16 mouse cellular contexts compared by ENCODE assay signal in the genomic region with DNA sequence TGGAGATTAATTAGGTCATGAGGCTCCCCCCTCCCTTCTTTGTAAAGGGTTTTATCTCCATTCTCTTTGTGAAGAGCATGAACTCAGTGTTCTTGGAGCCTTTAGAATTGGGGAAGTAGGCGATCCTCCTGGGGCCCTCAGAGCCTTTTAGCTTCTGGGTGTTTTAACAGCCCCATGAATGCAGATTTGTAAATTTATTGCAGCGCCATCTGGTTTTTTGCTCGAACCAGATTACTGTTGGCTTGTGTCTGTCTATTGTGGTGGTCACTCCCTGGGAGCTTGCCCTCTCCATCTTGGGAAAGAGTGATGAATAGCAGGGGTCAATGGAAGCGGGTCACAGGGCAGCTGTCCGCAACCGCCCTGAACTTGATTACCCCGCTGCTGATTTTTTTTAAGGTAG.
A peak's percentile ranks its signal among the peaks of the same experiment; 100 is the strongest.
DNase-seq lines count a peak whose midpoint lies in the region; ATAC-seq and TF ChIP-seq lines count a peak whose summit lies in the region.
"Had no signal": no experiment of that assay in that cellular context is flagged by ENCODE, and none has a peak within 500 bp of the region (broad histone marks: within the 10 kb centered on the region; RNA-seq: fewer than 3 reads in every experiment).

No protein-coding gene starts in this region.

- intact Hi-C loops in left cerebral cortex, postnatal 4 days (cut with DNase I), result no loop called here
- intact Hi-C loops in left cerebral cortex, postnatal 10 days (cut with DNase I), result no loop called here

- H3K79me2 ChIP-seq in CH12.LX (replicated peaks; ENCODE audit: control insufficient read depth, extremely low read depth, insufficient read depth, poor library complexity, severe bottlenecking), result no peaks in the 10 kb centered on the region

- in situ Hi-C loops in CH12.LX (cut with MboI; ENCODE audit: low pct_ligation_motif_present, low pct_unique_long_range_greater_than_20kb, low sequenced_read_pairs), result no loop called here

- no peak for TF ChIP-seq EP300 in CH12.LX (IDR thresholded peaks at IDR 0.05; ENCODE audit: low read length)

- TF ChIP-seq CTCF in CH12.LX (conservative IDR thresholded peaks at IDR 0.05 in 1 of 2, IDR thresholded peaks at IDR 0.05 in 1 of 2; ENCODE audit: low read depth in 2 of 2, low read length in 2 of 2), result no peak

- ATAC-seq in forebrain, embryonic 15.5 days (replicated peaks), result no peak
- ATAC-seq in hindbrain, embryonic 12.5 days (ENCODE audit: low FRiP score), result no peak
- ATAC-seq in hindbrain, embryonic 14.5 days (ENCODE audit: low FRiP score), result no peak
- ATAC-seq: activated CD4-positive, CD25-positive, alpha-beta regulatory T cell, adult 4 months had no signal

- no peak for TF ChIP-seq POLR2A in CH12.LX (IDR thresholded peaks at IDR 0.05; ENCODE audit: low read depth, low read length)

- no peak overlapping the region for H3K27ac ChIP-seq in forebrain, embryonic 10.5 days
- H3K27ac ChIP-seq in forebrain, embryonic 15.5 days (replicated peaks), result no peak overlapping the region
- 0 out of 2 replicates have a peak overlapping the region, but pooled peaks have one; percentile 17 for H3K27ac ChIP-seq in hindbrain, embryonic 12.5 days
- no peak overlapping the region for H3K27ac ChIP-seq in hindbrain, embryonic 14.5 days
- no peak overlapping the region for H3K27ac ChIP-seq in CH12.LX (ENCODE audit: insufficient read depth, low read depth)
- no peak overlapping the region for H3K27ac ChIP-seq in embryonic facial prominence, embryonic 10.5 days (replicated peaks)
- H3K27ac ChIP-seq: embryonic facial prominence, embryonic 12.5 days; forebrain, embryonic 12.5 days; limb, embryonic 15.5 days had no signal

- no peak overlapping the region for H3K4me2 ChIP-seq in forebrain, embryonic 15.5 days (replicated peaks)
- no peak overlapping the region for H3K4me2 ChIP-seq in hindbrain, embryonic 12.5 days (replicated peaks)
- no peak overlapping the region for H3K4me2 ChIP-seq in hindbrain, embryonic 14.5 days (replicated peaks)
- H3K4me2 ChIP-seq in CH12.LX (ENCODE audit: insufficient read depth, low read depth, poor library complexity, severe bottlenecking), result no peak overlapping the region
- H3K4me2 ChIP-seq: embryonic facial prominence, embryonic 12.5 days; forebrain, embryonic 12.5 days; limb, embryonic 15.5 days; lung, embryonic 14.5 days had no signal

- dilution Hi-C loops in CH12.LX (cut with MboI; ENCODE audit: extremely low pct_ligation_motif_present, extremely low pct_unique_long_range_greater_than_20kb, low sequenced_read_pairs), result no loop called here

- no peak for TF ChIP-seq RAD21 in CH12.LX (IDR thresholded peaks at IDR 0.05; ENCODE audit: low read depth, low read length)

- H3K9ac ChIP-seq in forebrain, embryonic 15.5 days (replicated peaks), result no peak overlapping the region
- H3K9ac ChIP-seq in hindbrain, embryonic 12.5 days, result no peak overlapping the region
- no peak overlapping the region for H3K9ac ChIP-seq in hindbrain, embryonic 14.5 days
- no peak overlapping the region for H3K9ac ChIP-seq in CH12.LX (ENCODE audit: insufficient read depth, low read depth)
- H3K9ac ChIP-seq: embryonic facial prominence, embryonic 12.5 days; forebrain, embryonic 12.5 days; limb, embryonic 15.5 days; lung, embryonic 14.5 days had no signal

- 15% methylated on average over 7 of the region's 7 CpGs for WGBS in forebrain, embryonic 10.5 days
- WGBS in forebrain, embryonic 15.5 days, result 23% methylated on average over 7 of the region's 7 CpGs
- WGBS in hindbrain, embryonic 12.5 days, result 19% methylated on average over 7 of the region's 7 CpGs
- 14% methylated on average over 7 of the region's 7 CpGs for WGBS in hindbrain, embryonic 14.5 days
- WGBS in embryonic facial prominence, embryonic 10.5 days, result 21% methylated on average over 7 of the region's 7 CpGs

- peak; percentile 49 for DNase-seq in forebrain, embryonic 10.5 days (ENCODE audit: extremely low spot score, low spot score)
- DNase-seq in hindbrain, embryonic 14.5 days (ENCODE audit: low spot score), result no peak
- peak; percentile 14 for DNase-seq in CH12.LX (ENCODE audit: extremely low read depth)
- DNase-seq in embryonic facial prominence, embryonic 10.5 days (ENCODE audit: low spot score), result peak; percentile 26
- DNase-seq in left cerebral cortex, postnatal 4 days, result no peak
- DNase-seq in left cerebral cortex, postnatal 10 days (ENCODE audit: extremely low spot score in 1 of 2, low spot score in 2 of 2), result no peak
- DNase-seq: gastrocnemius, postnatal 14 days; kidney, adult 18-20 months; lung, embryonic 14.5 days; thymus, adult 18-20 months had no signal

- H3K36me3 ChIP-seq in forebrain, embryonic 10.5 days (replicated peaks), result no peaks in the 10 kb centered on the region
- no peaks in the 10 kb centered on the region for H3K36me3 ChIP-seq in forebrain, embryonic 15.5 days
- H3K36me3 ChIP-seq in hindbrain, embryonic 12.5 days, result no peaks in the 10 kb centered on the region
- no peaks in the 10 kb centered on the region for H3K36me3 ChIP-seq in hindbrain, embryonic 14.5 days (replicated peaks; ENCODE audit: control insufficient read depth, insufficient read depth)
- peaks cover 0 to 5% of the 10 kb centered on the region in 2 experiments for H3K36me3 ChIP-seq in CH12.LX (replicated peaks in 1 of 2; ENCODE audit: control insufficient read depth in 1 of 2, insufficient read depth in 1 of 2, low read length in 1 of 2)
- H3K36me3 ChIP-seq in embryonic facial prominence, embryonic 10.5 days (replicated peaks), result peaks cover 2% of the 10 kb centered on the region; the same call in 1 of the 2 replicates
- H3K36me3 ChIP-seq: embryonic facial prominence, embryonic 12.5 days; forebrain, embryonic 12.5 days; limb, embryonic 15.5 days had no signal

- no peak overlapping the region for H3K4me3 ChIP-seq in forebrain, embryonic 10.5 days
- no peak overlapping the region for H3K4me3 ChIP-seq in forebrain, embryonic 15.5 days
- no peak overlapping the region for H3K4me3 ChIP-seq in hindbrain, embryonic 12.5 days
- no peak overlapping the region for H3K4me3 ChIP-seq in hindbrain, embryonic 14.5 days (replicated peaks; ENCODE audit: low read length)
- H3K4me3 ChIP-seq in CH12.LX (replicated peaks in 1 of 3; ENCODE audit: low read depth in 2 of 3, low read length in 2 of 3, poor library complexity in 1 of 3), result no peak overlapping the region
- no peak overlapping the region for H3K4me3 ChIP-seq in embryonic facial prominence, embryonic 10.5 days
- H3K4me3 ChIP-seq: embryonic facial prominence, embryonic 12.5 days; forebrain, embryonic 12.5 days; limb, embryonic 15.5 days had no signal

- H3K27me3 ChIP-seq in forebrain, embryonic 10.5 days (ENCODE audit: poor library complexity, severe bottlenecking), result peaks cover 100% of the 10 kb centered on the region
- no peaks in the 10 kb centered on the region for H3K27me3 ChIP-seq in forebrain, embryonic 15.5 days
- H3K27me3 ChIP-seq in hindbrain, embryonic 12.5 days, result peaks cover 18% of the 10 kb centered on the region
- H3K27me3 ChIP-seq in hindbrain, embryonic 14.5 days (ENCODE audit: control insufficient read depth, insufficient read depth, low read length), result 0 out of 2 replicates have a peak, but pooled peaks cover 6% of the 10 kb centered on the region
- H3K27me3 ChIP-seq in CH12.LX (replicated peaks), result no peaks in the 10 kb centered on the region
- H3K27me3 ChIP-seq in embryonic facial prominence, embryonic 10.5 days (replicated peaks; ENCODE audit: low read depth, poor library complexity, severe bottlenecking), result peaks cover 83% of the 10 kb centered on the region
- H3K27me3 ChIP-seq: embryonic facial prominence, embryonic 12.5 days; limb, embryonic 15.5 days had no signal

- H3K9me3 ChIP-seq in forebrain, embryonic 10.5 days, result no peaks in the 10 kb centered on the region
- no peaks in the 10 kb centered on the region for H3K9me3 ChIP-seq in forebrain, embryonic 15.5 days
- H3K9me3 ChIP-seq in hindbrain, embryonic 12.5 days (replicated peaks), result no peaks in the 10 kb centered on the region
- H3K9me3 ChIP-seq in hindbrain, embryonic 14.5 days (ENCODE audit: control insufficient read depth, low read length), result no peaks in the 10 kb centered on the region
- no peaks in the 10 kb centered on the region for H3K9me3 ChIP-seq in CH12.LX (replicated peaks; ENCODE audit: low read length)
- no peaks in the 10 kb centered on the region for H3K9me3 ChIP-seq in embryonic facial prominence, embryonic 10.5 days
- H3K9me3 ChIP-seq: embryonic facial prominence, embryonic 12.5 days; forebrain, embryonic 12.5 days; limb, embryonic 15.5 days had no signal

- H3K4me1 ChIP-seq in forebrain, embryonic 10.5 days, result peaks cover 29% of the 10 kb centered on the region
- peaks cover 24% of the 10 kb centered on the region for H3K4me1 ChIP-seq in forebrain, embryonic 15.5 days
- H3K4me1 ChIP-seq in hindbrain, embryonic 12.5 days, result peaks cover 17% of the 10 kb centered on the region
- peaks cover 26% of the 10 kb centered on the region for H3K4me1 ChIP-seq in hindbrain, embryonic 14.5 days (replicated peaks; ENCODE audit: control insufficient read depth, insufficient read depth, low read length)
- H3K4me1 ChIP-seq in CH12.LX (ENCODE audit: control insufficient read depth in 1 of 2, insufficient read depth in 2 of 2), result peaks cover 0 to 8% of the 10 kb centered on the region in 2 experiments; a peak in 1 of 4 replicates
- H3K4me1 ChIP-seq in embryonic facial prominence, embryonic 10.5 days, result peaks cover 27% of the 10 kb centered on the region

TF ChIP-seq in CH12.LX, 34 proteins besides CTCF, POLR2A, EP300 and RAD21:
- TF ChIP-seq USF2 (conservative IDR thresholded peaks at IDR 0.05; ENCODE audit: low read depth, low read length) (no peak), IRF4 (IDR thresholded peaks at IDR 0.05; ENCODE audit: low read depth, low read length) (no peak), PAX5 (IDR thresholded peaks at IDR 0.05; ENCODE audit: low read length) (no peak), MAX (IDR thresholded peaks at IDR 0.05; ENCODE audit: low read length) (no peak), ZNF384 (IDR thresholded peaks at IDR 0.05; ENCODE audit: low read depth, low read length) (no peak), UBTF (IDR thresholded peaks at IDR 0.05; ENCODE audit: low read depth, low read length) (no peak), USF1 (IDR thresholded peaks at IDR 0.05; ENCODE audit: low read depth, low read length) (no peak), TBP (conservative IDR thresholded peaks at IDR 0.05; ENCODE audit: low read depth, low read length) (no peak), ELF1 (IDR thresholded peaks at IDR 0.05; ENCODE audit: low read depth, low read length) (no peak), SIN3A (IDR thresholded peaks at IDR 0.05; ENCODE audit: low read length) (no peak), HCFC1 (IDR thresholded peaks at IDR 0.05; ENCODE audit: low read depth, low read length) (no peak), JUND (conservative IDR thresholded peaks at IDR 0.05; ENCODE audit: low read depth, low read length) (no peak), RCOR1 (conservative IDR thresholded peaks at IDR 0.05; ENCODE audit: low read depth, low read length) (no peak), ZKSCAN1 (IDR thresholded peaks at IDR 0.05; ENCODE audit: borderline replicate concordance, low read depth, low read length) (no peak), E2F4 (IDR thresholded peaks at IDR 0.05; ENCODE audit: insufficient replicate concordance, low read depth, low read length) (no peak), MAFK (IDR thresholded peaks at IDR 0.05; ENCODE audit: insufficient replicate concordance, low read length) (no peak)

Comparison
In these comparisons a context has a peak if more than half of its experiments do, and no peak if none do; other contexts are left out.
1. DNase-seq: peak in forebrain, embryonic 10.5 days (single experiment), CH12.LX (single experiment) and embryonic facial prominence, embryonic 10.5 days (single experiment); none in hindbrain, embryonic 14.5 days (single experiment), left cerebral cortex, postnatal 4 days (single experiment) and left cerebral cortex, postnatal 10 days (0 of 2).